Mouse (Mus musculus): Measurements from ENCODE around the gene U2surp. TPM values are rescaled to one million over a fixed set of nuclear protein-coding genes. Genes with fewer than 3 reads are reported as not detected.

Gene U2surp
- polyA plus RNA-seq, 1 experiment from 2014 or later, result 163 TPM

DNA sequence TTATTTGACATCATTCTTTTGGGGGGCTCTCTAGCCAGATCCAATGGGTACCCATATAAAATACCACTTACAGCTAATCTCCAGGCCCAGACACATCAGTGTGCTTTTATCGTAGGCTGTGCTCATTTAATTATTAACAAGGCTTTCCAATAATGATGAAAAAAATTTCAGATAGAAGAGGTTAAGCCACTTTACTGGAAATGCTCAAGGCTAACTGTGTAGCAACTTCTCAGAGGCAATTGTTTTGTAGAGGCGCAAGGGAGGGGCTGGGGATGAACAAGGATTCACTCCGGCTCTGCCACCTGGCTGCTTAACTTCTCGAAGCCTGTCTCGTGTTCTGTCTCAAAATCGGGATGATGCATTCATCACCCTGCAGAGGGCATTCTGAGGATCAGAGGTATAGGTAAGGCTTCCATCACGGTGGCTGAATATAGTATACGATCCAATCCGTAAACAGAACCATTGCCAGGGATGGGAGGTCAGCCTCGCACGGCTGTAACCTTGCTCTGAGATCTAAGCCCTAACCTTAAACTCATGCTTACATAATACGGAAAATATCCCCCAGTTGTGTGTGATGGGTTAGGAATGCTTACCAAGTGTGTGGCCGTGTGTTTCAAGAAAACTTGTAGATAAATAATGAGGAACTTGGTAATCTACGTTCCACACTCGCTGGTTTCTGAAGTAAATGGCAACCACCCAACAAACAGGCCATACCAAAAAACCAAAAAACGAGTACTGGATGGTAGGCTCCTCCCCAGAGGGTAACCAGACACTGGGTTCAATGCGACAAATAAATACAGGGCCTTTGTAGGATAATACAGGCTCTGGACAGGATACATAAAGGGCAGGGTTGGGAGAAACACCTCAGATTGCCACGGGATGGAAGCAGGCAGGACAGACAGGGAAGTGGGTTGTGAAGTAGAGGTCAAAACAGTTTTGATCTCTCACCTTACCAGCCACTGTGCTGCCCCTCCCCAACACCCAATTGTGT is 42.7 kb upstream of the U2surp start:
- H3K9ac ChIP-seq (ENCODE audit: low read depth, low read length), result no peak overlapping the region
- no peaks in the 10 kb centered on the region; the same call in 1 of the 2 replicates for H3K4me1 ChIP-seq (ENCODE audit: control insufficient read depth, insufficient read depth, low read length)
- no peak overlapping the region for H3K4me2 ChIP-seq (replicated peaks; ENCODE audit: low read depth, low read length)
- peaks cover 29% of the 10 kb centered on the region for H3K27me3 ChIP-seq (ENCODE audit: control insufficient read depth, insufficient read depth, low read length)
- H3K36me3 ChIP-seq (ENCODE audit: control insufficient read depth, insufficient read depth, low read length), result no peaks in the 10 kb centered on the region
- no peak overlapping the region for H3K27ac ChIP-seq (ENCODE audit: low read depth, low read length)
- H3K4me3 ChIP-seq (ENCODE audit: low read length), result no peak overlapping the region
- no peaks in the 10 kb centered on the region for H3K9me3 ChIP-seq (ENCODE audit: control insufficient read depth, low read length)
- WGBS, result 79% methylated on average over 18 of the region's 18 CpGs
- ATAC-seq (ENCODE audit: low FRiP score, low TSS enrichment), result no peak

DNA sequence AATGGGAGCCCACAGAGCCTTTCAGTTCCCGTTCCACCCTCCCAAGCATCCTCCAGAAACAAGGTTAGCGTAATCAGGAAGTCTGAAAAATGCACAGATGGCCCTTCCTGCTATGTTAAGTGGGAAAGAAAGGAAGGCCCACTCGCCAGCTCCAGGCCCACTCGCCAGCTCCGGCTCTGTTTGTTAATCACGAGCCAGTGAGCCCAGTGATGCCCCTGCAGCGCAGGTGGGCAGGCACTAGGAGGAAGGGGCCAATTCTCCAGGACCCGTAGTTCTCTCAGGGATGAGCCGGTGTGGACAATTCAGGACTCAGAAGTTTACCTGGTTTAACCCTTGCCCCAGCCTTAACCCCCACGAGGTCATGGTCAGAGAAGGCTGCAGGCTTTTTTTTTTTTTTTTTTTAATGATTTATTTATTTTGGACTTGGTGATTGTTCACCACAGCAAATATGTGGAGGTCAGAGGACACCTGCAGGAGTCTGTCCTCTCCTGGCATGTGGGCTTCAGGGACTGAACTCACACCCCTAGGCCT is 40.4 kb upstream of the U2surp start:
- H3K4me2 ChIP-seq (replicated peaks; ENCODE audit: low read depth, low read length), result no peak overlapping the region
- no peaks in the 10 kb centered on the region for H3K36me3 ChIP-seq (ENCODE audit: control insufficient read depth, insufficient read depth, low read length)
- no peak for ATAC-seq (ENCODE audit: low FRiP score, low TSS enrichment)
- H3K9ac ChIP-seq (ENCODE audit: low read depth, low read length), result no peak overlapping the region
- no peak overlapping the region for H3K27ac ChIP-seq (ENCODE audit: low read depth, low read length)
- H3K9me3 ChIP-seq (ENCODE audit: control insufficient read depth, low read length), result no peaks in the 10 kb centered on the region
- H3K27me3 ChIP-seq (ENCODE audit: control insufficient read depth, insufficient read depth, low read length), result peaks cover 8% of the 10 kb centered on the region
- H3K4me1 ChIP-seq (ENCODE audit: control insufficient read depth, insufficient read depth, low read length), result no peaks in the 10 kb centered on the region
- WGBS, result 75% methylated on average over 10 of the region's 10 CpGs
- H3K4me3 ChIP-seq (ENCODE audit: low read length), result no peak overlapping the region

DNA sequence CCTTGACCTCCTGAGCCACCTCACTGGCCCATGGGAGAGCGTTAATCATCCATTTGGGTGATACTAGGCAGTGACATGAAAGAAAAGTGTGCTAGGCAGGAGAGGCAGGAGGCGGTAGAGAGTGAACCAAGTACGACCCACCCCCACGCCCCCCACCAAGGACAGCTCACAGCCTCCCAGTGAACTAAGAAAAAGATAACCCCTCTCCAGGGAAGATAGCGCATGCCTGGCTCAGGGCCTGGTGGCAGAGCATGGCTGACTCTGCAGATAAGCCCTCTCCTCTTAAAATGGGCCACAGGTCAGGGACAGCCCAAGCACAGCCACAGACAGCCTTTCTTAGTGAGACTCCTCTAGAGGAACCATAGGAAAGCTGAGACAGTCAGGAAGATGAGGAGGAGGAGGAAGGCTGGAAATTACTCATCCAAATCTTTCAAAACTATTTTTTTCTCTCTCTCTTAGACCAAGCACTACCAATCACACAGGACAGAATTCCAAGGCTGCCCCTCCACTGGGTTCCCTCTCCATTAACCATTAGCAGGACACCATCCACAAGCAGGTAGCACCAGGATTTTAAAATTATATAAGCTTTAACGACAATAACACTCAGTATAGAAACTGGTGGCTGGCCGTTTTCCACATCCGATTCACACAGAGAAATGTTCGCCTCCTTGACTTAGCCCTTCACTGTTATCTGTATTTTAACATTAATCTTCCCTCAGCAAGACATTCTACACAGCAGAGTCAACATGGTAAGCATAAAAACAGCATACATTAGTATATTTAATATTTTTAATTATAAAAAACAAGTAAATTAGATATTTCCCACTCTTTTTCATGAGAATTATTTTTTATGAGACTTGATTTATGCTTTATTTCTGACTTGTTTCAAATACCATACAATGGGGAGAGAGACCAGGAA is 39.3 kb upstream of the U2surp start:
- Histone ChIP-seq H3K9me3 (ENCODE audit: control insufficient read depth, low read length) (no peaks in the 10 kb centered on the region), H3K27ac (ENCODE audit: low read depth, low read length) (no peak overlapping the region), H3K4me1 (ENCODE audit: control insufficient read depth, insufficient read depth, low read length) (no peaks in the 10 kb centered on the region), H3K36me3 (ENCODE audit: control insufficient read depth, insufficient read depth, low read length) (no peaks in the 10 kb centered on the region), H3K9ac (ENCODE audit: low read depth, low read length) (no peak overlapping the region), H3K27me3 (ENCODE audit: control insufficient read depth, insufficient read depth, low read length) (0 out of 2 replicates have a peak, but pooled peaks cover under 1% of the 10 kb centered on the region), H3K4me2 (replicated peaks; ENCODE audit: low read depth, low read length) (no peak overlapping the region), H3K4me3 (ENCODE audit: low read length) (no peak overlapping the region)
- ATAC-seq (ENCODE audit: low FRiP score, low TSS enrichment), result peak; percentile 44
- WGBS, result 55% methylated on average over 9 of the region's 9 CpGs

DNA sequence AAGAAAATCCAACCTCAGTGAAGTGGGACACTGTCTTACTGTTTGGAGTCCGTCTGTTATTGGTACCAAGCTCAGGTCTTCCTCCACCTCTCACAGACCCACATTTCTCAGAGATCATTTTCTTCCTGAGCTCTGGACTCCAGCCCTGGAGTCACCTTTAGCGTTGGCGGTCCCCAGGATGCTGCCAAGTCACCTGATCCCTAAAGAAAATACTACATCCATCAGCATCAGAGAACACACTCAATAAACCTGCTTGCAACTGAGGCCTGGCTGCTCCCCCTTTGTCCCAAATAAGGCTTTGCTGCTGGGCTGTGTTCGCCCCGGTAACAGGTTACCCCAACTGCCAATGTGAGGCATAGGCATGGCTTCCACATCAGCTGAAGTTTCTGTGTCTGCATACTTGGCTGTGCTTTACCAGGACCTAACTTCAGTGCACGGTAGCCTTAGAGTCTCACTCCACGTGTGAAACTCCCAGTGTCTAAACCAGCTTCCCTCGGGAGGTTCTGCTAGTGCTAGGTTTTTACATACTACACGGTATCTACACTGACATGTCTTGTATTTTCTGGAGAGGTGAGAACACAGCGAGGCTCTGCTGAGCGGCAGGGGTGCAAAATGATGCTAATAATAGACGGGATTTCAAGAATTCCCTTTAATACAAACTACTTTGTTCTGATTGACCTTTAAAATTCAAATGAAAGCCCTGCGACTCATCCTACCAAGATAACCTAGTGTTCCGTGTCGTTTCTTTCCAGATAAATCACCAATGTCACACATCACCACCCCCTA is 38.0 kb upstream of the U2surp start:
- no peak overlapping the region for H3K4me3 ChIP-seq (ENCODE audit: low read length)
- H3K27me3 ChIP-seq (ENCODE audit: control insufficient read depth, insufficient read depth, low read length), result no peaks in the 10 kb centered on the region
- H3K4me1 ChIP-seq (ENCODE audit: control insufficient read depth, insufficient read depth, low read length), result no peaks in the 10 kb centered on the region
- H3K9me3 ChIP-seq (ENCODE audit: control insufficient read depth, low read length), result no peaks in the 10 kb centered on the region
- no peak overlapping the region for H3K27ac ChIP-seq (ENCODE audit: low read depth, low read length)
- ATAC-seq (ENCODE audit: low FRiP score, low TSS enrichment), result 0 out of 2 replicates have a peak, but pooled peaks have one; percentile 15
- no peaks in the 10 kb centered on the region for H3K36me3 ChIP-seq (ENCODE audit: control insufficient read depth, insufficient read depth, low read length)
- no peak overlapping the region for H3K4me2 ChIP-seq (replicated peaks; ENCODE audit: low read depth, low read length)
- WGBS, result 41% methylated on average over 15 of the region's 15 CpGs
- H3K9ac ChIP-seq (ENCODE audit: low read depth, low read length), result no peak overlapping the region

DNA sequence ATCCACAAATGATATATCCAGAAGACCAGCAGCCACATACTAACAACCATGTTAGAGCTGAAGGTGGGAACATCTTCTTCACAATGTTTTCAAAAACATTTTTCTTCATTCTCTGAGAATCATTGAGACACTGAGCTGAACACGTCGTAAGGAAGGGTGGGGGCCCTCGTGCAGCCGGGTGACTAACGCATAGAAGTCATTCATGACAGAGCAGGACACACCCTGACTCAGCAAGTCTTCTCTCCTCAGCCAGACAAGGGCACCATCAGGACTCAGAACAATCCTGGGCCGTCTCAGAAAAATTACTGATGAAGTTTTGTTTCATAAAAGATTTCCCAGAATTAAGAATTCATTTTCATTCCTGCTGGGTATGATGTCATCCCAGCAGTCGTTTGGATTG is 34.9 kb upstream of the U2surp start:
- H3K9me3 ChIP-seq (ENCODE audit: control insufficient read depth, low read length), result no peaks in the 10 kb centered on the region
- no peaks in the 10 kb centered on the region for H3K36me3 ChIP-seq (ENCODE audit: control insufficient read depth, insufficient read depth, low read length)
- H3K4me1 ChIP-seq (ENCODE audit: control insufficient read depth, insufficient read depth, low read length), result no peaks in the 10 kb centered on the region
- no peak overlapping the region for H3K27ac ChIP-seq (ENCODE audit: low read depth, low read length)
- H3K9ac ChIP-seq (ENCODE audit: low read depth, low read length), result no peak overlapping the region
- H3K4me2 ChIP-seq (replicated peaks; ENCODE audit: low read depth, low read length), result no peak overlapping the region
- no peak for ATAC-seq (ENCODE audit: low FRiP score, low TSS enrichment)
- no peaks in the 10 kb centered on the region for H3K27me3 ChIP-seq (ENCODE audit: control insufficient read depth, insufficient read depth, low read length)
- 61% methylated on average over 7 of the region's 7 CpGs for WGBS
- H3K4me3 ChIP-seq (ENCODE audit: low read length), result no peak overlapping the region

DNA sequence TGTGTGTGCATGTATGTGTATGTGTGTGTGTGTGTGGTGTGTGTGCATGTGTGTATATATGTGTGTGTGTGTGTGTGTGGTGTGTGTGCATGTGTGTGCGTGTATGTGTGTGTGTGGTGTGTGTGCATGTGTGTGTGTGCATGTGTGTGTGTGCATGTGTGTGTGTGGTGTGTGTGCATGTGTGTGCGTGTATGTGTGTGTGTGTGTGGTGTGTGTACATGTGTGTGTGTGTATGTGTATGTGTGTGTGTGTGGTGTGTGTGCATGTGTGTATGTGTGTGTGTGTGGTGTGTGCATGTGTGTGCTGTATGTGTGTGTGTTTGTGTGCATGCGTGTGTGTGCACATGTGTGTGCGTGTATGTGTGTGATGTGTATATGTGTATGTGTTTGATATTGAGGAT is 32.8 kb upstream of the U2surp start:
- Histone ChIP-seq H3K27ac (ENCODE audit: low read depth, low read length) (no peak overlapping the region), H3K4me2 (replicated peaks; ENCODE audit: low read depth, low read length) (no peak overlapping the region), H3K36me3 (ENCODE audit: control insufficient read depth, insufficient read depth, low read length) (no peaks in the 10 kb centered on the region), H3K4me3 (ENCODE audit: low read length) (no peak overlapping the region), H3K9me3 (ENCODE audit: control insufficient read depth, low read length) (no peaks in the 10 kb centered on the region), H3K4me1 (ENCODE audit: control insufficient read depth, insufficient read depth, low read length) (no peaks in the 10 kb centered on the region), H3K27me3 (ENCODE audit: control insufficient read depth, insufficient read depth, low read length) (no peaks in the 10 kb centered on the region), H3K9ac (ENCODE audit: low read depth, low read length) (no peak overlapping the region)
- ATAC-seq (ENCODE audit: low FRiP score, low TSS enrichment), result no peak
- WGBS, result 96% methylated on average over 4 of the region's 4 CpGs

DNA sequence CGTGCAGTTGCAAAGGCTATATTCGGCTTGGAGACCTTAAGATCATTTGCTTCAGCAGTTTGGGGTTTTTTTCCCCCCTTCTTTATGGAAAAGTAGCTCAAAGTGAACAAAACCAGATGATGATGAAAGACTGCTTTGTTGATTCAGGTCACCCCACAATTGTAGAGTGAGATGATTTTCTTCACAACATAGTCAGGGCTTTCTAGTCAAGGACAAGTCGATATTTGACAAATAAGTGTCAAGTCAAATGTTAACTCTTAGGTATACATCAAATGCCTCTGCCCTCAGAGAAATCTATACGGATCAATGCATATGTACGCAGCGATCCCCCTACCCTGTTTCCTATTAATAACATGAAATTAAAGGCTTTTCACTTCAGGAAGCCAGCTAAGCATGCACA is 30.7 kb upstream of the U2surp start:
- Histone ChIP-seq H3K9ac (ENCODE audit: low read depth, low read length) (no peak overlapping the region), H3K4me2 (replicated peaks; ENCODE audit: low read depth, low read length) (no peak overlapping the region), H3K9me3 (ENCODE audit: control insufficient read depth, low read length) (no peaks in the 10 kb centered on the region), H3K27ac (ENCODE audit: low read depth, low read length) (no peak overlapping the region), H3K27me3 (ENCODE audit: control insufficient read depth, insufficient read depth, low read length) (no peaks in the 10 kb centered on the region), H3K36me3 (ENCODE audit: control insufficient read depth, insufficient read depth, low read length) (no peaks in the 10 kb centered on the region), H3K4me3 (ENCODE audit: low read length) (no peak overlapping the region), H3K4me1 (ENCODE audit: control insufficient read depth, insufficient read depth, low read length) (no peaks in the 10 kb centered on the region)
- 76% methylated on average over 6 of the region's 6 CpGs for WGBS
- ATAC-seq (ENCODE audit: low FRiP score, low TSS enrichment), result no peak

DNA sequence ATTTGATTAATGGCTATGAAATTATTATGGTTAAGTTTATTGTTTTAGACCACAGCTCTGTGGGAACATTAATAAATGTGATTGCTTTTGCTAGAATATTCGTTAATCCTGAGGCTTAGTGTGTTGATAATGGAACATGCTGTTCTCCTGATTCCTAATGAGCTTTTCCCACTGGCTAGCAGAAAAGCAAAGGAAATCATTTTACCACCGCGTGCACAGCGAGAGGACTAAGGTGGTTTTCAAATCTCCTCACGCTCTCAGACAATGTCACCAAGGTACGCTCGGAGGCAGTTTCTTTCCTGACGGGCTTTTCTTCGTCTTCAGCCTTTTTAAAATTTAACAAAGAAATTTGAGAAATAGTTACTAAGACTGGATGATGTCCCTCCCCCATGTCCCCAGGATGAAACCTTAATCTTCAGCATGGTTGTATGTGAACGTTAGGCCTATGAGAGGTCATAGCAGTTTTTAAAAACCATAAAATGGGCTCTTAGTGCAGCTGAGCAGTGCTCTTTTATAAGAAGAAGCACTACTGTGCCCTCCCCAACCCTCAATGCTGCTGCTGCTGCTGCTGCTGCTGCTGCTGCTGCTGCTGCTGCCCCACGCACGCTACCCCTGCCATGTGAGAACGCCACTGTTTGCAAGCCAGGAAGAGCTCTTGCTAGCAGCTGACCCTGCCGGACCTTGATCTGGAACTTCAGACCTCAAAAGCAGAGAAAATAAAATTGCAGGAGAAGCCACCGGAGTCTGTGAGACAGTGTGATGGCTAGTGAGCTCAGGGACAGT is 30.0 kb upstream of the U2surp start:
- no peak for ATAC-seq (ENCODE audit: low FRiP score, low TSS enrichment)
- 73% methylated on average over 15 of the region's 15 CpGs for WGBS

More for the DNA sequence above, 30.0 kb upstream of the U2surp start:
- Histone ChIP-seq H3K27me3 (ENCODE audit: control insufficient read depth, insufficient read depth, low read length) (no peaks in the 10 kb centered on the region), H3K4me1 (ENCODE audit: control insufficient read depth, insufficient read depth, low read length) (no peaks in the 10 kb centered on the region), H3K4me3 (ENCODE audit: low read length) (no peak overlapping the region), H3K36me3 (ENCODE audit: control insufficient read depth, insufficient read depth, low read length) (no peaks in the 10 kb centered on the region), H3K9ac (ENCODE audit: low read depth, low read length) (no peak overlapping the region), H3K9me3 (ENCODE audit: control insufficient read depth, low read length) (no peaks in the 10 kb centered on the region), H3K4me2 (replicated peaks; ENCODE audit: low read depth, low read length) (no peak overlapping the region), H3K27ac (ENCODE audit: low read depth, low read length) (no peak overlapping the region)

All from kidney, embryonic 14.5 days (tissue).